Mouse (Mus musculus) megakaryocyte, embryonic 14.5 days (primary cell): ENCODE results near the gene Gcn1l1.
"Not testable (repeated sequence)": the region's sequence is repeated elsewhere in the genome, so short reads cannot be mapped to it uniquely, and the experiment has no call there.

Experiments
- FLI1 ChIP-seq: IDR thresholded peaks from 2 replicates; pipeline ENCODE4 v1.6.1; 2012; ENCODE audit warnings: low read length, inconsistent platforms, mixed read lengths
- GATA1 ChIP-seq: IDR thresholded peaks from 3 replicates; pipeline ENCODE4 v1.6.1; 2012; ENCODE audit warnings: mixed read lengths, low read length, inconsistent platforms, borderline replicate concordance

DNA sequence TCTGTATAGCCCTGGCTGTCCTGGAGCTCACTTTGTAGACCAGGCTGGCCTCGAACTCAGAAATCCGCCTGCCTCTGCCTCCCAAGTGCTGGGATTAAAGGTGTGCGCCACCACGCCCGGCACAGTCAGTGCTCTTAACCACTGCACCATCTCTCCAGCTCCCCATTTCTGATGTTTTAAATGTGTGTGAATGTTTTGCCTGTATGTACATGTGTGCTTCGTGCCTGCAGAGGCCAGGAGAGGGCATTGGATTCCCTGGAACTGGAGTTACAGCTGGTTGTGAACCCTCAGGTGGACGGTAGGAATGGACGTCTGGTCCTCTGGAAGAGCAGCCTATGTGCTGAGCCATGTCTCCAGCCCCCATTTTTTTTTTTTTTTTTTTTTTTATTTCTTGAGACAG lies 46.8 kb upstream of the Gcn1l1 start:
- not testable (repeated sequence) for TF ChIP-seq GATA1, FLI1
